Mouse (Mus musculus) kidney, adult 9 months (tissue): ENCODE measurements at regions not wholly inside any gene's neighbourhood (a gene's known extent, or its start where the extent isn't known, plus 50 kb on each side); places are given as distances from the start of the nearest gene placed in this dataset.
A peak's percentile ranks its signal among the peaks of the same experiment; 100 is the strongest.
"Not testable (repeated sequence)": the region's sequence is repeated elsewhere in the genome, so short reads cannot be mapped to it uniquely, and the experiment has no call there.

Experiments
- DNase-seq: peaks from one replicate; pipeline ENCODE4 v3.0.0; 2022

GRCm38 (mm10) chr10:119094166-119094565 is 145.7 kb downstream of the Cand1 start:
- DNase-seq: no peak

DNA sequence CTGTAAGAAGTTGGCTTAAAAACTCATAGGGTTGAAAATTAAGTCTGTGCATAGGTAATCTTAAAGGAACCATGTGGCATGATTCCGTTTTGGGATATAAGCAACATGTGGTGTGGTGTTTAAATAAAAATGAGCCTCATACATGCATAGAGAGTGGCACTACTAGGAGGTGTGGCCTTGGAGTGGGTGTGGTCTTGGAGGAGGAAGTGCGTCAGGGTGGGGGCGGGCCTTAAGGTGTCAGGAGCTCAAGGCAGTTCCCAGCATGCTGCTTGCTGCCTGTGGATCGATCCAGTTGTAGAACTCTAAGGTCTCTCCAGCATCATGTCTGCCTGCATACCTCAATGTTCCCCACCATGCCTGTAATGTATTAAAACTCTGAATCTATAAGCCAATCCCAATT is 152.0 kb downstream of the Cand1 start:
- no peak for DNase-seq

- DNase-seq: no peak
Observed at GRCm38 (mm10) chr10:119087071-119087665, 152.7 kb downstream of the Cand1 start.

GRCm38 (mm10) chr10:119086450-119086849 is 153.4 kb downstream of the Cand1 start:
- DNase-seq: no peak

DNA sequence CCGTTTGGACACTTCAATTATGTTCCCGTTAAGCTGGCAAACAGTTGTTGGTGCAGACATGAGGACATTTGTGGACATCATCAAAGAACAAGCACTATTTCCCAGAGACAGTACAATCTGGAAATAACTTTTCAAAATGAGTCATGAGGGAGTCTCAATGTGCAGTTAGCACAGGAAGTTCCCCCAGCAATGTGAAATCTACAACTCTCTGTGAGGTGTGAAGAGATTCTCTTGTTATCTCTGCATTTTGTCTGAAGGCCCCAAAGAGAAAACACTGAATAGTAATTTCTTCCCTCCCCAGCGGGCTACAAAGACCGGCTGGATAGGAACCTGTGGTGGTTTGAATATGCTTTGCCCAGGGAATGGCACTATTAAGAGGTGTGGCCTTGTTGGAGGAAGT is 156.4 kb downstream of the Cand1 start:
- DNase-seq: no peak

GRCm38 (mm10) chr10:119082861-119083260 is 157.0 kb downstream of the Cand1 start:
- DNase-seq: no peak

- DNase-seq: not testable (repeated sequence)
Observed at GRCm38 (mm10) chr10:119081766-119082165, 158.1 kb downstream of the Cand1 start.

GRCm38 (mm10) chr10:119076100-119076566 is 163.7 kb downstream of the Cand1 start:
- DNase-seq: peak; percentile 50

DNA sequence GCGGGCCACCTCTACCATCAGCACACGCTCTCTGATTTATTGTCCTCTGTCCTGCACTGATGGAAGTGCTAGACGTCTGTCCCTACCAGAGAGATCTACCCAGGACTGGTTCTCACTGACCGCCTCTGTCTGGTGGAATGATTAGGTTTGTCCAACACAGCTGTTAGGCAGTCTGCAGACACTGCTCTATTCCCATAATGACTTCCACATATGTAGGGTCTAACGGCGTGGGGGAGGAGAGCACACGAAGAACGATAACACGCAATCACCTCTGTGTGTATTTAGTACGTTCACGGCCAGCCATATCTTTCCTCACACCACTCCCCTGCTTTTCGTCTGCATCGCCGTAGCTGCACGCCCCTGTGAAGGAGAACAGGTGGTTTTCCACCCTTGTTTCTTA is 165.0 kb downstream of the Cand1 start:
- DNase-seq: no peak

DNA sequence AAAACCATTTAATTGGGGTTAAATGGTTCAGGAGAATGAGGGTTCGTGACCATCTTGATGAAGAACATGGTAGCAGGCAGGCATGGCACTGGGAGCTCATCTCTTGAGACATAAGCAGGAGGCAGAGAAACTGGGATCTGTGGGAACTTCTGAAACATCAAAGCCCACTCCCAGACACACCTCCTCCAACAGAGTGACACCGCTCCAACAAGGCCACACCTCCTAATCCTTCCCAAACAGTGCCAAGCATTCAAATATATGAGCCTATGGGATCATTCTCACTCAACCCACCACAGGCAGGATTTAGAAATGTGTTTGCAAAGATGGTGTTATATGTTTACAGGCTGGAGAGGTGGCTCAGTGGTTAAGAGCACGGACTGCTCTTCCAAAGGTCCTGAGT is 165.9 kb downstream of the Cand1 start:
- no peak for DNase-seq

- no peak for DNase-seq
Observed at GRCm38 (mm10) chr10:119069410-119069809, 170.4 kb downstream of the Cand1 start.

DNA sequence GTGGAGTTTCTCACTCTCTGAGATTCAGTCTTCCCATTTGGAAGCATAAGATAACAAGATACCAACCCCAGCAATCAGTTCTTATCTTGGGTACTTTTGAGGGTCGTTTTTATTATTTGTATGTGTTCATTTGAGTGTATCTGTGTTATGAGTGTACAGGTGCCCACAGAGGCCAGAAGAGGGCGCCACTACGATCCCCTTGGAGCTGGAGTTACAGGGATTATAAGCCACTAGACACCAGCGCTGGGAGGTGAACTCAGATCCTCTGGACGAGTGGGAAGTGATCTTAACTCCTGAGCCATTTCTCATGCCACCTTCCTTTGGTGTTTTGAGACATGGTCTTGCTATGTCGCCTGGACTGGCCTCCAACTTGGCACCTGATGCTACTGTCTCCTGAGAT is 172.0 kb downstream of the Cand1 start:
- no peak for DNase-seq

- no peak for DNase-seq
Observed at GRCm38 (mm10) chr10:119067366-119067765, 172.5 kb downstream of the Cand1 start.

DNA sequence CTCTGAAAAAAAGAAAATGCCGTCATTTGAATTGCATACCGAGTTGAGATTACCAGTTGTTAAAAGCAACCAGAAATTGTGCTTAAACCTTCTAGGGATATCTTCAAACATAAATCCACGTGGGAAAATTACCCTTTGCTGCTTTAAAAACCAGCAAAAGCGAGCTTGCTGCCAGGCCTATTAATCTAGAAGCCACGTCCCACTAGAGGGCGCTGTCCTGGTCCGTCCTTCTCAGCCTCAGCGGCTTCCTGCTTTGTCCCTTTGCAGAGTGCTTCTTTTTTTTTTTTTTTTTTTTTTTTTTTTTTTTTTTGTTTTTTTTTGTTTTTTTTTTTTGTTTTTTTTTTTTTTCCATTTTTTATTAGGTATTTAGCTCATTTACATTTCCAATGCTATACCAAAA is 173.9 kb downstream of the Cand1 start:
- DNase-seq: peak; percentile 73

GRCm38 (mm10) chr10:119065133-119065817 is 174.6 kb downstream of the Cand1 start:
- DNase-seq: peak; percentile 88

- no peak for DNase-seq
Observed at GRCm38 (mm10) chr10:119064218-119064617, 175.6 kb downstream of the Cand1 start.

- DNase-seq: no peak
Observed at GRCm38 (mm10) chr10:119063209-119063699, 176.6 kb downstream of the Cand1 start.

GRCm38 (mm10) chr10:119061958-119062599 is 177.8 kb downstream of the Cand1 start:
- no peak for DNase-seq

- DNase-seq: no peak
Observed at GRCm38 (mm10) chr10:119061349-119061850, 178.5 kb downstream of the Cand1 start.

- no peak for DNase-seq
Observed at GRCm38 (mm10) chr10:119058493-119059020, 181.3 kb downstream of the Cand1 start.

DNA sequence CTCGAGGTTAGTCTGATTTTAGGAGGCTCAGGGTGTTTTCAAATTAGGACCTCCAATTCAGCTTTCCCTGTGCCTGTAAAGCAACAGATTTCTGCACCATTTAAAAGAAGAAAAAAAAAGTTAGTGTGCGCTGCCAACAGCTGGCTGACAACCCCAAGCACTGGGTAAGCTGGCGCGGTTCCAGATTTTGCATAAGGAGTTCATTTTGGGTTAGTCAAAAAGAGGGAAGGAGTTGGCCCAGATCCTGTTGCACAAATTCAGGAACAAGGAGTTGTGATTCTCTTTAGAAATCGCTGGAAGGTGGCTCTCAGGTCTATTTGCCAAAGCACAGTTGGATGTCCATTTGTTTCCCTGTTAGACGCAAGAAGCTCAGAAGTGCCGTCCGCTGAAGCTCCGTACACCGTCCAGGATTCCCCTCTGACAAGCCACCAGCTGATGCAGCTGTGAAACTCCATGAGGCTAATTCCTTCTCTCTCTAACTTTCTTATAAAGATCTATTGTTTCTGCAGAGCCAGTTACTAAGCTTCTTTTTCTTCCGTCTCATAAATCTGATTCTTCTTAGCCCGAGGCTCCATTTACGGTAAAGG is 184.6 kb downstream of the Cand1 start:
- peak; percentile 37 for DNase-seq

- no peak for DNase-seq
Observed at GRCm38 (mm10) chr10:119054191-119055175, 184.5 kb upstream of the Dyrk2 start.
